Mouse (Mus musculus) E14TG2a.4 (cell line): ENCODE data around the gene AI413582.

Experiments
- CTCF ChIP-seq: conservative IDR thresholded peaks from 2 replicates; pipeline ENCODE4 v1.5.1; 2014; ENCODE audit warnings: low read length
- NANOG ChIP-seq: IDR thresholded peaks from 2 replicates; pipeline ENCODE4 v1.6.1; 2014; ENCODE audit warnings: borderline replicate concordance, low read length, mixed read lengths
- POU5F1 ChIP-seq: IDR thresholded peaks from 2 replicates; pipeline ENCODE4 v1.6.1; 2014; ENCODE audit warnings: low read length, borderline replicate concordance

DNA sequence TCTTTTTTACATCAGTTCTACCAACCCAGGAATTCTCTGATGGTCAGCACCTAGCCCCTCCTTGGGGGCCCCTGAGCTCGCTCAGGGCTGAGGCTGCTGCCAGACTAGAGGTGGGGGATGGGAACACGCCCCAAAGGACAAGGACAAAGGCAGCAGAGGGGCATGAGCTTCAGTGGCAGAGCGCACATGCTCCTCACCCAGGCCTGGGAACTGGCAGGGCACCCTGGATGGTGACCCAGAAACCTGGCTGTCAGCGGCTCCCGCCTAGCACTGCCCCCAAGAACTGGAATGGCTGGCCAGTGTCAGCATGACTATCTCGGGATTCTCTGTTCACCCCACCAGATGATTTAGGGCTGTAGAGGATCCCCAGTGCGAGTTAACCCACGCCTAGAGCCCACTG lies 16.3 kb downstream of the AI413582 start:
- TF ChIP-seq POU5F1 (no peak), CTCF (no peak), NANOG (no peak)
